Comparison of ENCODE assay signal across 20 mouse cellular contexts in the genomic region with DNA sequence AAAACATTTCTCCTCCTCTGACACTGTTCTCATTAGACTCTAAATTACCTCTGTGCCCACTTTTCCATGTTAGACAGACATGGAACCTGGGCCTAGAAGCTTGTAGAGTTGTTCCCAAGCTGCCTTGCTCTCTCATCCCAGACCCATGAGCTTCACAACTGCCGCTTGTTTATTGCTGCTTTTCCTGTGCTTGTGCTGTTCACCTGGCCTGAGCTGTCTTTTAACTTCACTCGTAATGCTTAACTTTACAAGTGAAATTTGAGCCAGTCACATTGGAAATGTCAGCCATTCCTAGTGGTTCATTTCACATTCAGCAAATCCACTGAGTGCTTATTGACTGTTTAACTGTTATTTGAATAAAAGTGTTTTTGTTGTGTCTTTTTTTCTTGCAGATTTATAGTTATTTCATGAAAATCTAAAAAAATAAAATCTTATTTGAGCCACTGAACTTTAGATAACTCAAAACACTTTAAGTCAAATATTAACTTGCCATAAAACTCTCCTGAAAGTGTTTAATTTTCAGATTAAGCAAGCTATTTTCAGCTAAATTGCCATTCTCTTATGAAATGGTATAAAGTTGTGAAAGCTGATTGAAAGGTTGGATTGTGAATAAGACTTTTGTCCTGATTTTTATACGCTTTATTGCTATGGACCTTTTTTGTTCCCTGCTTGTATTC.
A peak's percentile ranks its signal among the peaks of the same experiment; 100 is the strongest.
DNase-seq lines count a peak whose midpoint lies in the region; ATAC-seq and TF ChIP-seq lines count a peak whose summit lies in the region.
"Had no signal": no experiment of that assay in that cellular context is flagged by ENCODE, and none has a peak within 500 bp of the region (broad histone marks: within the 10 kb centered on the region; RNA-seq: fewer than 3 reads in every experiment).

No protein-coding gene starts in this region.

- H3K9me3 ChIP-seq in heart, embryonic 13.5 days = no peaks in the 10 kb centered on the region
- H3K9me3 ChIP-seq in stomach, postnatal 0 days (ENCODE audit: control insufficient read depth, low read length) = no peaks in the 10 kb centered on the region
- H3K9me3 ChIP-seq: embryonic facial prominence, embryonic 15.5 days; forebrain, embryonic 10.5 days; hindbrain, embryonic 12.5 days; neural tube, embryonic 13.5 days; stomach, embryonic 15.5 days had no signal

- TF ChIP-seq CTCF in stomach, postnatal 0 days (IDR thresholded peaks at IDR 0.05; ENCODE audit: low read depth) = no peak

- H3K27me3 ChIP-seq in heart, embryonic 13.5 days (replicated peaks) = no peaks in the 10 kb centered on the region
- no peaks in the 10 kb centered on the region for H3K27me3 ChIP-seq in stomach, postnatal 0 days (ENCODE audit: control insufficient read depth, insufficient read depth, low read length)
- H3K27me3 ChIP-seq: embryonic facial prominence, embryonic 15.5 days; hindbrain, embryonic 12.5 days; neural tube, embryonic 13.5 days; stomach, embryonic 15.5 days had no signal

- no peak overlapping the region for H3K4me2 ChIP-seq in heart, embryonic 13.5 days
- no peak overlapping the region for H3K4me2 ChIP-seq in stomach, postnatal 0 days (replicated peaks; ENCODE audit: low read depth)
- H3K4me2 ChIP-seq: embryonic facial prominence, embryonic 15.5 days; hindbrain, embryonic 12.5 days; midbrain, embryonic 11.5 days; neural tube, embryonic 13.5 days; stomach, embryonic 15.5 days had no signal

- peak overlapping the region; percentile 53; the same call in 1 of the 2 replicates for H3K27ac ChIP-seq in heart, embryonic 13.5 days (replicated peaks)
- peak overlapping the region; percentile 72 for H3K27ac ChIP-seq in brown adipose tissue, adult 24 weeks (replicated peaks; ENCODE audit: low read depth, low read length)
- H3K27ac ChIP-seq in stomach, postnatal 0 days (replicated peaks) = no peak overlapping the region
- H3K27ac ChIP-seq: embryonic facial prominence, embryonic 15.5 days; forebrain, embryonic 10.5 days; heart, adult 2 months; hindbrain, embryonic 12.5 days; neural tube, embryonic 13.5 days; stomach, embryonic 15.5 days had no signal

- intact Hi-C loops in heart, postnatal 10 days (cut with DNase I) = no loop called here

- H3K9ac ChIP-seq in heart, embryonic 13.5 days = no peak overlapping the region
- H3K9ac ChIP-seq in stomach, postnatal 0 days (ENCODE audit: low read length) = no peak overlapping the region
- H3K9ac ChIP-seq: embryonic facial prominence, embryonic 15.5 days; hindbrain, embryonic 12.5 days; neural tube, embryonic 13.5 days; stomach, embryonic 15.5 days had no signal

- no peak for ATAC-seq in heart, embryonic 13.5 days (ENCODE audit: extremely low read depth, insufficient number of reproducible peaks, low FRiP score, low TSS enrichment)
- no peak for ATAC-seq in stomach, postnatal 0 days (ENCODE audit: low FRiP score, low TSS enrichment)

- no peak for DNase-seq in heart, postnatal 10 days
- peak; percentile 49 for DNase-seq in kidney, adult 18-20 months
- DNase-seq in kidney, postnatal 10 days = peak; percentile 50
- DNase-seq in adrenal gland, postnatal 4 days (ENCODE audit: low spot score in 2 of 2) = no peak
- DNase-seq in adrenal gland, postnatal 36 days = no peak
- no peak for DNase-seq in stomach, postnatal 0 days (ENCODE audit: low spot score)
- DNase-seq: adrenal gland, adult 8-10 months; cerebellum, adult 18-20 months; heart, adult 2 months; liver; lung, postnatal 10 days; thymus, postnatal 25 days had no signal

- no peak overlapping the region for H3K4me3 ChIP-seq in heart, embryonic 13.5 days
- H3K4me3 ChIP-seq in brown adipose tissue, adult 24 weeks (ENCODE audit: insufficient read depth, low read depth, low read length) = no peak overlapping the region
- no peak overlapping the region for H3K4me3 ChIP-seq in stomach, postnatal 0 days (ENCODE audit: low read depth, low read length)
- H3K4me3 ChIP-seq: embryonic facial prominence, embryonic 15.5 days; forebrain, embryonic 10.5 days; heart, adult 2 months; hindbrain, embryonic 12.5 days; neural tube, embryonic 13.5 days; stomach, embryonic 15.5 days had no signal

- no peak for TF ChIP-seq EP300 in stomach, postnatal 0 days (optimal IDR thresholded peaks at IDR 0.05)

- peaks cover 49% of the 10 kb centered on the region for H3K4me1 ChIP-seq in heart, embryonic 13.5 days
- H3K4me1 ChIP-seq in brown adipose tissue, adult 24 weeks (ENCODE audit: control insufficient read depth, insufficient read depth, insufficient read length, low read length) = peaks cover 9% of the 10 kb centered on the region
- H3K4me1 ChIP-seq in stomach, postnatal 0 days (replicated peaks; ENCODE audit: control insufficient read depth, insufficient read depth) = no peaks in the 10 kb centered on the region
- H3K4me1 ChIP-seq: embryonic facial prominence, embryonic 15.5 days had no signal

- peaks cover 6% of the 10 kb centered on the region for H3K36me3 ChIP-seq in heart, embryonic 13.5 days
- no peaks in the 10 kb centered on the region for H3K36me3 ChIP-seq in stomach, postnatal 0 days (ENCODE audit: control insufficient read depth, insufficient read depth, low read length)
- H3K36me3 ChIP-seq: embryonic facial prominence, embryonic 15.5 days; hindbrain, embryonic 12.5 days; neural tube, embryonic 13.5 days; stomach, embryonic 15.5 days had no signal

- whole genome bisulfite sequencing in heart, embryonic 13.5 days = 76% methylated on average over 3 of the region's 3 CpGs
- whole genome bisulfite sequencing in stomach, postnatal 0 days = 78% methylated on average over 3 of the region's 3 CpGs

Comparison
In these comparisons a context has a peak if more than half of its experiments do, and no peak if none do; other contexts are left out.
1. DNase-seq: peak in kidney, adult 18-20 months (single experiment) and kidney, postnatal 10 days (single experiment); none in heart, postnatal 10 days (0 of 2), adrenal gland, postnatal 4 days (0 of 2), adrenal gland, postnatal 36 days (0 of 2) and stomach, postnatal 0 days (single experiment).